Mouse (Mus musculus) brain, adult 2 months (tissue): ENCODE data around the gene Dpp6.

ENCODE experiments used
- DNase-seq: peaks from one replicate; pipeline ENCODE4 v3.0.0; 2011; ENCODE audit warnings: low read depth, low spot score

Dpp6 gene

DNA sequence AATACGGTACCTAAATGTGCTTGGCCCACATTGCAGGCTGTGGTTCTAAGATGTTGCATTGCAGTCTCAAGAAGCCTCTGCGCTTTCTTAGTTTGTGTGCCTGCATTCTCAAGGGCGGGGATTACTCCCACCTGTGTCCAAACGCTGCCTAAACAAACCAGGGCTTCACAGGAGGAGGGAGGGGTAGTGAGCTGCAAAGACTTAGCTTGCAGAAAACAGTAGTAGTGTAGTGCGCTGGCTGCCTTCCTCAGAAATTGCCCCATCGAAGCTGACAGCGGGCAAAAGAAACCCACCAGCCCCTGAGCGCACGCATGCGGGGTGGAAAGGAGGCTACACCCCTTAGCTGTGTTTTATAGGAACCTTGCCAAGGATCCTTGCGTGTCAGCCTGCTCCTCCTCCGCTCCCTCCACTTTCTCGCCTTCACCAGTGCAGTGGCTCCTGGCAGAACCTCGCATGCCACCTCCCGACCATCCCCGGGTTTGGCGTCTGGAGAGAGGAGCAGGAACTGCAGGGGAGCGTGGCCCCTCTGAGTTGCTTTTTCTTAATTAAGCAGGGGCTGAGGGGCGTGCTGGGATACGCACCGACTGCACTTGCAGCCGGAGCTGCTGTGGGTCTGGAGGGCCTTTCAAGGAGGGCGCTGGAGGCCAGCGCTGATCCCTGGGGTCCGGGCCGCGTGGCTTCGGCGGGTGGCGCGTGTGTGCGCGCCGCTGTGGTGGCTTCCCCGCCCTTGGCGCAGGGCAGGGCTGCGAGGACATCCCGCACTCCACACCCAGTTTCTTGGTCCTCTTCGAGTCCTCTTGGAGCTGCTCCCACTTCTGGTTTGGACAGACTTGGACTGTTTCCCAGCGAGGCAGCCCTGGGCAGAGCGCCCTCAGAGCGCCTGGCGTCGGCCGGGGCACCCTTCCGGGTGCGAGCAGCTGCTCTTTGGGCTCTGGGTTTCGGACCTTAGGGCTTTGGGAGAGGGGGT is at the start of gene Dpp6:
TSS of gene Dpp6 (plus strand) at position 229 of the 967 bp plus-strand sequence.
- DNase-seq = peak; percentile 83

GRCm38 (mm10) chr5:26783955-26784354 is 33.0 kb upstream of the Dpp6 start:
- peak; percentile 29 for DNase-seq

DNA sequence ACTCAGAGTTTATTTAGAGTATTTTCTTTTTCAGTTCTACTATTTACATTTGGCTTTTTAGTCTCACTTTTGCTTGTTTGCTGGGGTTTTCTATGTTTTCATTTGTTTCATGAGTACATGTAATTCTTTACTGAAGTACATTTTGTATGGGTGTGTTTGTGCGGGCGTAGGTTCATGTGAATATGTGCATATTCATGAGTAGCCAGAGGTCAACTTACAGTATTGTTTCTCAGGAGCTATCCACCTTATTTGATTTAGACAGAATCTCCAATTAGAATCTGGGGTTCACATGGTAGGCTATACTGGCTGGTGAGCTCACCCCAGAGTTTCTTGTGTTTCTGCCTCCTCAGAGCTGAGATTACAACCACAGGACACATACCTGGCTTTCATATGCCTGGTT is 21.5 kb upstream of the Dpp6 start:
- DNase-seq = no peak

DNA sequence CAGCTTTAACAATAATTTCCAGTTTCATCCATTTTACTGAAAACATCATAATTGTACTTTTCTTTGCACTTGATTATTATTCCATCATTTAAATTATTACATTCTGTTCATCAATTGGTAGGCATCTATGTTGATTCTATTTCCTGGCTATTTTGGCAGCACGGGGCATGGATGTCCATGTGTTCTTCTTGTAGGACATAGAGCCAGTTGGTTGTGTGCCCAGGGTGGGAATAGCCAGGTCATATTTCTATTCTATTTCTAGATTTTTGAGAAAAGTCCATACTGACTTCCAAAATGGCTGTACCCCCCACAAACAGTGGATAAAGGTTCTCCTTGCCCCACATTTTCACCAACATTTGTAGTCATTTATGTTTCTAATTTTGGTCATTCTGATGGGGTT is 19.0 kb downstream of the Dpp6 start:
- peak; percentile 87 for DNase-seq

- DNase-seq = no peak
Measured at GRCm38 (mm10) chr5:26841151-26841550, 24.1 kb downstream of the Dpp6 start.

DNA sequence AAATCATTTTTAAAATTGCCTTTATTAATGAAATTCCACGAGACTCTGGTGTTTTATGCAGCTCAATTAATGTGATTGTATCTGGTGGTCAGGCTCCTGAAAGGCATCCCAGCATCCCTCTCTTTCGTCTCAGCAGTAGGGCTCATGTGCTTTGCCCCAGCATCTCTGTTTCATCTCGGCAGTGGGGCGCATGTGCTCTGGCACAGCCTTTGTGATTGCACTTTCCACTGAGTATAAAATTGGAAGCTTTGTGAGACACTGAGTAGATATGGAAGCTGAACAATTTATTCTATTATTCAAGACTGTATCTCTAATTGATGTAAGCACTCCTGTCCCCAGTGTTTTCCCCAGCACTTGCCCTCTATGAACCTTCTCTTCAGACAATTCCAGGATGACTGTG is 37.7 kb downstream of the Dpp6 start:
- DNase-seq = peak; percentile 8

- peak; percentile 69 for DNase-seq
Measured at GRCm38 (mm10) chr5:26875449-26875848, 58.4 kb downstream of the Dpp6 start.

GRCm38 (mm10) chr5:26887496-26887895 is 70.5 kb downstream of the Dpp6 start:
- peak; percentile 37 for DNase-seq

GRCm38 (mm10) chr5:26888080-26888479 is 71.1 kb downstream of the Dpp6 start:
- no peak for DNase-seq

- DNase-seq = no peak
Measured at GRCm38 (mm10) chr5:26894346-26894745, 77.3 kb downstream of the Dpp6 start.

- peak; percentile 91 for DNase-seq
Measured at GRCm38 (mm10) chr5:26903786-26904185, 86.8 kb downstream of the Dpp6 start.

- peak; percentile 93 for DNase-seq
Measured at GRCm38 (mm10) chr5:26904324-26905041, 87.5 kb downstream of the Dpp6 start.

DNA sequence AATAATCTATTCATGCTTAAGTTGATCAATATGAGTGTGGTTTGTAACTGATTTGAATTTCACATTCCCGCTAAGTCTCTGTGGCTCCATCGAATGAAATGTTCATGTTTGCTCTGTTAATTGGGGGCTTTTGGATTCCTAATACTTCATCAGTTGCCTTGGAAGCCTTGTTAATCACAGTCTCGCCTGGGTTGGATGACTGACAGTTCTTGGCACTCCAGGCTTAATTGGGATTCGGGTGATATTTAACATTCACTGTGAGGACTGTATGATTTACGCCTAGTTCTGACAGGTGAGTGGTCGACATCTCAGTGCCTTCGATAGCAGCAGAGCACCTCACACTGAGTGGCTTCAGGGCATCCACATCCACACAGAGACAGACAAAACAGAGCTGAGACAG is 90.1 kb downstream of the Dpp6 start:
- DNase-seq = no peak

DNA sequence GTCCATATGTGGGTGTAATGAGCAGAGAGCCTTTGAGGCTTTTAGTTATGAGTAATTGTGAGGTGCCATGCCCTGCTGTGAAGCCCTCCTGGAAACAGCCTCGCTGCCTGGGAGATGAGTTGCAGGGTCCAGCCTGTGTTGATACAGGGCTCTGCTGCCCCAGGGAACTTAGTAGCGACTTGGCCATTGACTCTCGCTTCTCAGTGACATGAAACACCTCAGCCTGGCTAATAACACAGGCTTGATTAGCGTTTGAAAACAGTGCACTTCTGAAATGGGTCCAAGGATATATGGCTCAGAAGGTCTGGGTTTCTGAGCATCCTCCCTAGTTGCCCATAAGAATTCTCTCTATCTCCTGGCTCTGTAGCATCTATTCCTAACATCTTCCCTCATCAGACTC is 91.6 kb downstream of the Dpp6 start:
- DNase-seq = no peak

- no peak for DNase-seq
Measured at GRCm38 (mm10) chr5:26910353-26910752, 93.3 kb downstream of the Dpp6 start.

DNA sequence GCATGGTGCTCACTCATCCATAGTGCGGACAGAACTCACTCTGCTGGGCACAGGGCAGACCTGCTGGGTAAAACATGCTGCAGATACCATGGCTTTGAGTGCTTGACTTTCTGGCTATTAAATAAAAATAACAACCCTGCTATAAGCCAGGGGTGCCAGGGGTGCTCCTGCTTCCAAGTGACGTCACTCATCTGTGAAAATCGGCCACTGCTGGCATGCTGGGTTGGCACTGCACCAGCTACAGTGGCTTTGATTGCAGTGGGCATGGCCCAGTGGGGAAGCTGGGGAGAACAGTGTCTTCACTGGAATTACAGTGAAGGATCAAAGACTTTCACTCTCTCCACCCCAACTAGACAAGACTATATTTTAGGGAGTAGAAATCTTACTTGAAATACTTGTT is 95.0 kb downstream of the Dpp6 start:
- no peak for DNase-seq

DNA sequence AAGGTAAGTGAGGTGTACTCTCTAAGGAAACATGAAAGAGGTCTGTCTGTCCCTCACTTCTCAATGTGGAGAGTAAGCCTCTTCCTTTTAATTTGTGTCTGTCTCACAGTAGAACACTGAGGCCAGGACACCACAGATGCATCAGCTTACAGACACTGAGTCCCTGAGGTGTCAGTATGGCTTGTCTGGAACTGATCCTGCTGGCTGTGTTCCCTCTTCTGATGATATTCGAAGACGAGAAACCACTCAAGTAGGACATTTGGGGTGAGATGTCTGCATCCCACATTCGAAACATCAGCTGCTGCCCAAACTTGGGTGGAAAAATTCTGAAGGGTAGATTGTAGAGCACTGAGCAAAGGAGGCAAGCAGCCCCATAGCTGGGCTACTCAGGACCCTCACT is 101.8 kb downstream of the Dpp6 start:
- DNase-seq = peak; percentile 82

GRCm38 (mm10) chr5:26924552-26924951 is 107.5 kb downstream of the Dpp6 start:
- DNase-seq = peak; percentile 57

DNA sequence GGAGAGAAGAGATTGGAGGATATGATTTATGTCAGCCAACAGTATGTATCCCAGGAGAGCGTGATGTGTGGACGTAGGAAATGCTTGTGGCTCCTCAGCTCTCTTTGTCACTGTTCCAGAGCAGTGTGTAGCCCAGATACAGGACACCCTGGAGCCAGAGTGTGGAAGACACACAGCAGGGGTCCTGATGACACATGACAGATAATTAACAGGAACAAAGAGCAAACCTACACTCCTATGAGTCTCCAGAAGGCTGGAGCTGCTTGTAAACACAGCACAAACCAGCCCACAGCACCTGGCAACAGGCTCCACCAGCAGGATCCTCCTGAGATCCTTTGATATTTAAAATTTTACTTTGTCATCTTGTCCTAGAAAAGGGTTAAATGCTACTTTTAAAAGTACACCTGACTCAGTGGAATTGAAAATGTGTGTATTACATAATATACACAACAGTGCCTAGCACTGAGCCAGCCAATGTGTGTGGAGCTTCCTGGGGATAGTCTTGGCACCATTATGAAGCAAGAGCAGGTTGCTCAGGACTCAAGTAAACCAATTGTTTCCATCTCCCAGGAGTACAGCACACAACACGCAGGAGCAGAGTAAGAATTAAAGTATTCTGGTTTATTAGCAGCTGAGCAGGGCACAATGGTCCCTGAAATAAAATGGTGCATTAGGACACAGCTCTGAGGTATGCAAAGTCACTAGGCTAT is 115.6 kb downstream of the Dpp6 start:
- DNase-seq = peak; percentile 76

DNA sequence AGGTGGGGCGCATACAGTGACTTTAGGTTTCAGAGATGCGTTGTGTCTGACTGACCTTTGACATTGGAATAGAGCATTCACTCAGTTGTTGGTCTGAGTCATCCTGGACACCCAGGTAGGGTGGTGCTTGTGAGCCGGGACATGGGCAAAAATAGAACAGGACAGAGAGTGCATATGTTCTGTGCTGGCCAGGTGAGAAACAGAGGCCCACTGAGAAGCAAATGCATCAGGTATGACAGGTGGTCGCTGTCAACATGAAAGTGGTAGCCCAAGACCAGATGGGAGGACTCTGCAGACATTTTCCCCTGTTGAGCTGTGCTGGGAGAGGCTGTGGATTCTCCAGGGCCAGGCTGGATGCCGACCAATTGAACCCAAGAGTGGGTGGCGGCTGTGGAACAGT is 117.9 kb downstream of the Dpp6 start:
- peak; percentile 58 for DNase-seq

DNA sequence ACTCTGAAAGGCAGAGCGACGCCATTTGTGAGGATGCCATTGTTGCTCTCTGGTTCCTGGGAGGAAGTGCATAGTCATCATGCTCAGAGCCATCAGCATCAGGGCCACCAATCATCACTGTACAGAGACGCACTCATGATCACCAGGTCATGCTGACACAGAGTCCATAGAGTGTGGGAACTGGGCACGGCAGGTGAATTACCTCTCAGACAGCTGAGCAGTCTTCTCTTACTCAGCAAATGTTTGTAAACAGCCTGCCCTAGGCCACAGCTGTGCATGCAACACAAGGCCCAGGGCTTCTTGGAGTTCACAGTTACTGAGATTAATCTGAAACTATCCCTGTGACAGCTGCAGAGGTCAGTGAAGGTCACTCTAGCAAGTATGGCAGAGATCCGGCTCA is 124.5 kb downstream of the Dpp6 start:
- no peak for DNase-seq
